Mouse (Mus musculus) forebrain, embryonic 16.5 days (tissue): Measurements from ENCODE around the gene Jmjd6. TPM values are rescaled to one million over a fixed set of nuclear protein-coding genes. Genes with fewer than 3 reads are reported as not detected.
A peak's percentile ranks its signal among the peaks of the same experiment; 100 is the strongest.

ENCODE experiments used
- ATAC-seq: fragments of 200-750 bp; cut with Nextera tagmentation; 2 replicates; pipeline ENCODE4 v1.8.0; 2017; ENCODE audit warnings: mild to moderate bottlenecking, moderate library complexity
- H3K27ac ChIP-seq: fragments of 300-500 bp; sonication (generic); 2 replicates; pipeline ENCODE4 v1.5.1; 2014; ENCODE audit warnings: low read length, control low read depth
- H3K27me3 ChIP-seq: fragments of 300-500 bp; sonication (generic); replicated peaks from 2 replicates; pipeline ENCODE4 v1.6.1; 2014; ENCODE audit warnings: low read length; ENCODE audit not compliant: control insufficient read depth, insufficient read depth
- H3K36me3 ChIP-seq: fragments of 300-500 bp; sonication (generic); 2 replicates; pipeline ENCODE4 v1.6.1; 2014; ENCODE audit not compliant: control insufficient read depth, insufficient read depth
- H3K4me1 ChIP-seq: fragments of 300-500 bp; sonication (generic); replicated peaks from 2 replicates; pipeline ENCODE4 v1.6.1; 2014; ENCODE audit warnings: low read length; ENCODE audit not compliant: control insufficient read depth, insufficient read depth
- H3K4me2 ChIP-seq: fragments of 300-500 bp; sonication (generic); 2 replicates; pipeline ENCODE4 v1.6.1; 2014; ENCODE audit warnings: mild to moderate bottlenecking, low read length, control low read depth
- H3K4me3 ChIP-seq: fragments of 300-500 bp; sonication (generic); replicated peaks from 2 replicates; pipeline ENCODE4 v1.5.1; 2014; ENCODE audit warnings: mild to moderate bottlenecking, low read length, control low read depth
- H3K9ac ChIP-seq: fragments of 300-500 bp; sonication (generic); replicated peaks from 2 replicates; pipeline ENCODE4 v1.6.1; 2014; ENCODE audit warnings: low read depth, low read length, control low read depth
- H3K9me3 ChIP-seq: fragments of 300-500 bp; sonication (generic); 2 replicates; pipeline ENCODE4 v1.6.1; 2016; ENCODE audit warnings: low read length; ENCODE audit not compliant: control insufficient read depth
- WGBS: fragments of 180-500 bp; shearing (Covaris S2); extraction: QIAGEN DNeasy Blood & Tissue Kit; methylation state at CpG from one replicate; pipeline ENCODE4 v1.1.7; 2014; 5-methylcytosine and 5-hydroxymethylcytosine counted together
- polyA plus RNA-seq: library from polyadenylated mRNA; unstranded; fragments of >200 nt; fragmentation: Nextera tagmentation; extraction: Ambion mirVana; gene quantifications from 2 replicates; pipeline ENCODE4 v1.2.1, GENCODE M21; 2015

Gene Jmjd6
- polyA plus RNA-seq, 1 experiment from 2014 or later, result 71.2 TPM

DNA sequence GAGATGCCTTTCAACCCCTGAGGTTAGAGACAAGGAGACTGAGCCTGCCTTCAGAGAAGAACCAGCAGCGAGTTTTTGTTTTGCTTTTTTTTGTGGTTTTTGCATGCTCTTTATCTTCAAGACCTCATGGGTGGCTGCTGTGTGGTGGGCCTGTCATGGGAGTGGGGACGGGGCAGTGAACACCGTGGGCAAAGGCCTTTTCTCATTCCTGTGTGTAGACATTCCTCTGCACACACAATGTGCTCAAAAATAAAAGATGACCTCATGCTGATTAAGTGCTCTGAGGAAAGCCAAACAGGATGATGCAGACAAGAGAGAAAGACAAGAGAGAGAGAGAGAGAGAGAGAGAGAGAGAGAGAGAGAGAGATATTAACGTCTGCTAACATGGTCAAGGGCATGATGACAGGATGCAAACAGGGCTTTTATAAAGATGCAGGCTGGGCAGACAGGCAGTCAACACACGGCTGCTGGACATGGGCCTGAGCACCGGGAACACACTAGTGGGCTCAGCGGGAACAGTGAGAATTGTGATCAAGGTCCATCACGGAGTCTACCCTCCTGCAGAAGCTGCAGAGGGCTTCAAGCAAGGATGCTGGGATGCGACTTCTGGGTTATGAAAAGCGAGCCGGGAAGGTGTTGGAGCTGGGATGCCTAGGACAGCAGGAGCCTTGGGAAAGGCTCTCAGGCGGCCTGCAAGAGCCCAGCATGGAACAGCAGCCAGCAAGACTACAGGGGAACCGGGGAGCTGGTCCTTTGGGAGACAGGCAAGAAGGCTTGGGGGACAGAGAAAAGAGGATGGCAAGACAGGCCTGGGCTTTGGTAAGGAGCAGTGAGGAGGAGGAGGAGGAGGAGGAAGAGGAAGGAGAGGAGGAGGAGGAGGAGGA is 21.9 kb downstream of the Jmjd6 start:
- Histone ChIP-seq H3K4me1 (no peaks in the 10 kb centered on the region), H3K9ac (no peak overlapping the region), H3K27me3 (no peaks in the 10 kb centered on the region), H3K4me2 (no peak overlapping the region), H3K27ac (no peak overlapping the region), H3K4me3 (no peak overlapping the region), H3K9me3 (no peaks in the 10 kb centered on the region), H3K36me3 (no peaks in the 10 kb centered on the region)
- ATAC-seq, result no peak
- 54% methylated on average over 13 of the region's 13 CpGs for WGBS

DNA sequence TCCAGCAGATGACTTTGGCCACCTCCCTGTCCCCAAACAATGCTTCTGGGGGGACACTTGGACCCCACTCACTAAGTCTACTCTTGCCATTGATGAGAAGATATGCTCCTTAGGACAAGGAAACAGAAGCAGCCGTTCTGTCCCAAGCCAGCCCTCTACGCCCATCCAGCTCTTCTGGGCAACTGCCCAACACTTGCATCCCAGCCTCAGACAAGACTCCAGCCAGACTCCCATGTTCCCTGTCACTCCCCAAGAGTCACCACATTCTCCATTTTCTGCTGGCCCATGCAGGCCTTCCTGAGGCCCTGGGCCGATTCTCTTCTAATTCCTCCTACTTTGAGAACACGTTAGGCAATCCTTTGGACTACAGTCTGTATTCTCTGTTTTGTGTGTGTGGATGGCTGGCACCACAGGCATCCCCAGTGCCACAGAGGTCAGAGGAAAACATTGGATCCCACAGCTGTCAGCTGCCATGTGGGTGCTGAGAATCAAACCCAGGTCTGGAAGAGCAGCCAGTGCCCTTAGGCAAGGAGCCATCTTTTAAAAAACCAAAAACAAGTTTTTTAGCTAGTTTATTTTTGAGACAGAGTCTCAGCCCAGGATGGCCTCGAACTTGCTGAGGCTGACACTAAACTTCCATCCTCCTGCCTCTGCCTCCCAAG is 23.2 kb downstream of the Jmjd6 start:
- peaks cover 3% of the 10 kb centered on the region for H3K4me1 ChIP-seq
- H3K9ac ChIP-seq, result no peak overlapping the region
- 74% methylated on average over 5 of the region's 5 CpGs for WGBS
- no peaks in the 10 kb centered on the region for H3K36me3 ChIP-seq
- H3K4me3 ChIP-seq, result no peak overlapping the region
- no peak overlapping the region for H3K4me2 ChIP-seq
- no peak overlapping the region for H3K27ac ChIP-seq
- H3K27me3 ChIP-seq, result no peaks in the 10 kb centered on the region
- no peaks in the 10 kb centered on the region for H3K9me3 ChIP-seq
- ATAC-seq, result no peak

DNA sequence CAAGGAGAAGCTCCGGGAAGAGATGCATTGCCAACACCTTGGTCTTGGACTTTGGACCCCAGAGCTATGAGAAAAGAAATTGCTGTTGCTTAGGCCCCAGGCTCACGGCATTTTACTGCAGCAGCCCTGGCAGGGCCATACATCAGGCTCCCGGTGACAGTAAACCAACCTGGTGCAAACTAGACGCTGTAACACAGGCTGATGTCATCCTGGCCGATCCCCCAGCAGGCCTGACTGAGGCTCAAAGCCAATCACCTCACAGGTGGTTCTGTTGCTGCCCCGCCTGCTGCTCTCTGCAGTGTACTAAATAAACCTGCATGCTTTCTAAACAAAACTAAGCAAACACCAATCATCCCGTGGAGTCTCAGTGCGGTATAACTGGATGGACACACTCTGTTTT is 24.5 kb downstream of the Jmjd6 start:
- WGBS, result 73% methylated on average over 8 of the region's 8 CpGs
- no peak overlapping the region for H3K27ac ChIP-seq

DNA sequence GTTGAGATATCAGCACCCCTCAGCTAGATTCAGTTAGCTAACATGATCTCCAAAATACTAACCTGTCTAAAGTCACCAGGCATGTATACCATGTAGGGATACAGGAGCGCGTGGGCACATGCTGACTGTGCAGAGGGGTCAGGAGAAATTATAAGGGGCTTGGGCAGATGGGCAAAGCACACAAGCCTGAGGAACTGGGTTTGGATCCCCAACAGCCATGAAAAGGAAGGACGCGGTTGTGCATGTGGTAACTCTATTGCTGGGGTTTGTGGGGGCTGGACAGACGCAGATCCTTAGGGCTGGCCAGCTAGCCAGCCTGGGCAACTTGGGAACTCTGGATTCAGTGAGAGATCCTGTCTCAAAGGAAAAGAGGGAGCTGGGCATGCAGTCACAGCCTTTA is 25.7 kb downstream of the Jmjd6 start:
- H3K9me3 ChIP-seq, result no peaks in the 10 kb centered on the region
- no peaks in the 10 kb centered on the region for H3K36me3 ChIP-seq
- H3K4me3 ChIP-seq, result no peak overlapping the region
- no peak overlapping the region for H3K4me2 ChIP-seq
- H3K9ac ChIP-seq, result no peak overlapping the region
- no peaks in the 10 kb centered on the region for H3K27me3 ChIP-seq
- peaks cover 22% of the 10 kb centered on the region for H3K4me1 ChIP-seq
- H3K27ac ChIP-seq, result no peak overlapping the region
- no peak for ATAC-seq
- WGBS, result 97% methylated on average over 5 of the region's 5 CpGs

More for the DNA sequence above, 24.5 kb downstream of the Jmjd6 start:
- no peak overlapping the region for H3K4me3 ChIP-seq
- H3K27me3 ChIP-seq, result no peaks in the 10 kb centered on the region
- no peaks in the 10 kb centered on the region for H3K36me3 ChIP-seq
- no peak overlapping the region for H3K9ac ChIP-seq
- no peaks in the 10 kb centered on the region for H3K9me3 ChIP-seq
- no peak overlapping the region for H3K4me2 ChIP-seq
- H3K4me1 ChIP-seq, result peaks cover 17% of the 10 kb centered on the region
- ATAC-seq, result no peak

DNA sequence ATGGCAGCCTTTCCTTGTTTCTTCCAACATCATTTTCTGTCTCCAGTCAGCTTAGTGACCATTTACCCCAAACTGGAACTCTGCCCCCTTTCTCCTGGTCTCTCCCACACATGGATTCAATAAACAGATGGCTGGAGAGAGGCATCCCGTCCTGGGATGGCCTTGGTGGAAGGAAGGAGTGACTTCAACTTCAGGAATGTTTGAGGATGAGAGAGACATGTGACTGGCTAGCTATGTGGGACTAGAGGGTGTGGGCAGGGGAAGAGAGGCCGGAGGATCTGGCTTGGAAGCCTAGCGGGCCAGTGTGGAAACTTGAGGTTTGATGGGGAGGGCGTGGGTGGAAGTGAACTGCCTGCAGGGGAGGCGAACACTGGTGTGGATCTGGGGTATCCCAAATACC is 26.5 kb downstream of the Jmjd6 start:
- Histone ChIP-seq H3K9me3 (no peaks in the 10 kb centered on the region), H3K36me3 (no peaks in the 10 kb centered on the region), H3K4me3 (no peak overlapping the region), H3K9ac (no peak overlapping the region), H3K27ac (no peak overlapping the region), H3K4me2 (no peak overlapping the region), H3K27me3 (no peaks in the 10 kb centered on the region), H3K4me1 (peaks cover 29% of the 10 kb centered on the region)
- ATAC-seq, result no peak
- WGBS, result 90% methylated on average over 5 of the region's 5 CpGs

DNA sequence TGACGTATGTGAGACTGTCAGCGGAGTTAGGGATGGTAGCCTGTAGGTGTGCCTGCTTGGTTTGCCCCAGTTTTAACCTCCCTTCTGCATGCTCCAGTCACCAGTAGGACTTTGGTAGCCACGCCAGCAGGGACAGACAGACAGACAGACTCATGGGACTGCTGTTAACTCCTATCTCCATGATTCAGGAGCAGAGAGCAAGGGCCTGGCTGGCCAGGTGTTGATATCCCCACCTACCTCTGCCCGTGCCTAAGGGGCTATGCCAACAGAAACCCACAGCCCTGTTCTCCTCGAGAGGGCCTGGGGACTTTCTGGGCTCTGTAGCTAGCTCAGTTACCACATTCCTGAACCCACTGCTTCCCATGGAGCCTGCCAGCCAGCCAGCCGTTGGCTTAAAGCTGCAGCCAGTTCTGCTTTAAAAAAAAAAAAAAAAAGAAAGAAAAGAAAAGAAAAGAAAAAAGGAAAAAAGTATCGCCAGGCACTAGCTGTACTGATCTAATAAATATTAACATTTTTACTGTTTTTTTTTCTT is 28.3 kb downstream of the Jmjd6 start:
- Histone ChIP-seq H3K4me3 (no peak overlapping the region), H3K27me3 (no peaks in the 10 kb centered on the region), H3K36me3 (no peaks in the 10 kb centered on the region), H3K27ac (peak overlapping the region; percentile 24), H3K4me2 (no peak overlapping the region), H3K9ac (0 out of 2 replicates have a peak overlapping the region, but pooled peaks have one; percentile 18), H3K4me1 (peaks cover 42% of the 10 kb centered on the region), H3K9me3 (no peaks in the 10 kb centered on the region)
- ATAC-seq, result no peak
- 28% methylated on average over 7 of the region's 7 CpGs for WGBS

DNA sequence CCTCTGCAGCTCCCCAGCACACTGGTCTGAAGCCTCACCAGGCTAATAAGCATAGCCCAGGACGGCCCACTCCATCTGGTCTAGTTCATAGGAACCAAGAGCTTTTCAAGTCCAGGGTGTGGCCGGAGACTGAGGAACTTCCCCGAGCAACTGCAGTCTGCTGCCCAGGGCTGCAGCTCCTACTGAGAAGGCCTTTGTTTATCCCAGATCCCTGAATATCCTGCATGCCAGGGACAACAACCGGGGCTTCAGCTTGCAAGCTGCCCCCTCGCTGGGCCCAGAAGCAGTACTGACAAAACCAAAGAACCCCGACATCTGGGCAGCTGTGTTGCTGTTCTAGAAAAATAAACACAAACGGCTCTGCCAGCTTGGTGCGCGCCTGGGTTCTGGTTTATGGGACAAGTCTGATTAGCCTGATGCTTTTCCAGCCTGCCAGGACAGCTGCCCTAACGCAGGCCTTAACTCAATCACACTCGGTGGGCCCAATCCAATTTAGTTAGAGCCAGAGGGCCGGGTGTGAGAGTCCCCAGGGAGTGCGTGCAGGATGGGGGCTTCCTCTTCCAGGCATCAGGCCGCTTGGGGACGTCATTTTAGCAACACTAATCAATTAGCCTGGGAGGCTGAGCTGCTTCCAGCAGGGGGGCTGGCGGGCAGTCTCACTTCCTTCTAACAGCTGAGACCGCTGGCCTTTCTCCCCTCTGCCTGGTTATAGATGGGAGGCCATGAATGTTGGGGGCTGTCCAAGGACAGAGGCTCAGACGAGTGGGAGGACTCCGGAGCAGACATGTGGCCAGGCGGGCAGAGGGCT is 29.0 kb downstream of the Jmjd6 start:
- ATAC-seq, result no peak
- H3K4me1 ChIP-seq, result peaks cover 42% of the 10 kb centered on the region
- 0 out of 2 replicates have a peak overlapping the region, but pooled peaks have one; percentile 18 for H3K9ac ChIP-seq
- no peak overlapping the region for H3K4me3 ChIP-seq
- no peak overlapping the region for H3K4me2 ChIP-seq
- no peaks in the 10 kb centered on the region for H3K9me3 ChIP-seq
- H3K27me3 ChIP-seq, result no peaks in the 10 kb centered on the region
- 7% methylated on average over 20 of the region's 20 CpGs for WGBS
- H3K36me3 ChIP-seq, result no peaks in the 10 kb centered on the region
- peak overlapping the region; percentile 24 for H3K27ac ChIP-seq

DNA sequence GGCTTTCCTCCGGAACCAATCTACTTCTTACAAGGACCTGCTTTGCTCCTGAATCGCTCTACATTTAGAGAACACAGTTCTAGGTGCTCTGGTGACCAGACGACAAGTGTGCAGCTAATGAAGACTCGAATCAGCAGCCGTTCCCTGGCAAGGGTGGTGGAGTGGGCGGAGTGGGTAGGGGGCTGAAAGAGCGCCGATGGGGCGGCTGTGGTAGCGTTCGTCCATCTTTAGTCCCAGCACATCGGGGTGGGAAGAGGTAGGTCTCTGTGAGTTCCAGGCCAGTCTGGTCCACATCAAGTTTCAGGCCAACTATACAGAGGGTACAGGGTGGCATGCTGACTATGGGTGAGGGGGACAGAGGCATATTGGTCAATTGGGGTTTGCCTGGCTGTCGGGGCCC is 29.6 kb downstream of the Jmjd6 start:
- Histone ChIP-seq H3K4me3 (no peak overlapping the region), H3K4me1 (peaks cover 43% of the 10 kb centered on the region), H3K36me3 (no peaks in the 10 kb centered on the region), H3K4me2 (no peak overlapping the region), H3K27ac (no peak overlapping the region), H3K27me3 (no peaks in the 10 kb centered on the region), H3K9ac (no peak overlapping the region), H3K9me3 (no peaks in the 10 kb centered on the region)
- WGBS, result 74% methylated on average over 13 of the region's 13 CpGs
- no peak for ATAC-seq
